Mouse (Mus musculus) layer of hippocampus, adult 2 months (tissue): ENCODE measurements around the gene Polr1a. TPM values are rescaled to one million over a fixed set of nuclear protein-coding genes. Genes with fewer than 3 reads are reported as not detected.

Experiments
- DNase-seq, 2 experiments: peaks; one replicate each; pipeline ENCODE4 v3.0.0; 2022; ENCODE audit warnings: low spot score in 2 of 2
- H3K27ac ChIP-seq: fragments of 200-600 bp; 2 replicates; pipeline ENCODE4 v1.8.1; 2022
- H3K4me3 ChIP-seq: fragments of 200-600 bp; 2 replicates; pipeline ENCODE4 v1.8.1; 2022; ENCODE audit warnings: mild to moderate bottlenecking
- CTCF ChIP-seq: fragments of 200-600 bp; conservative IDR thresholded peaks from 2 replicates; pipeline ENCODE4 v1.8.1; 2022; ENCODE audit warnings: antibody characterized with exemption, mild to moderate bottlenecking, moderate library complexity
- total RNA-seq, 2 experiments: library from RNA; stranded (reverse); gene quantifications; 2 replicates each; pipeline ENCODE4 v1.2.3; 2021

The Polr1a gene
- total RNA-seq, 2 experiments from 2014 or later: 33.7 to 35.4 TPM

DNA sequence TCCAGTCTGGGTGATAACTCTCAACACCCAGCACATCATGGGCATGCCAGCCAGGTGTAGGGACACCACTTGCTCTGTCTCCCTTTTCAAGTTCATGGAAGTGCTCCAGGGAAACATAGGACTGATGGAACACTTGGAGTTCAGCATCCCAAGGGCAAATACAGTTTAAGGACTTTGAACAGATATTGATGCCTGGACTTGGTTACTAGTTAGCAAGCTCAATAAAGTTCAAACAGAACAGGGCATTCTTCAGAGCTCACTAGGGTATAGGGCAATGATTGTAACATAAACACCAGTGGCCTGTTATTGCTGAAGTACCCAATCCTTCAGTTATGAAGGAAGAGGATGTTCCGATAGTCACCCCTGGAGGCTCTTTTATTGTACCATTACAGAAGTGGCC, 119.2 kb downstream of the Polr1a start:
- Histone ChIP-seq H3K27ac (no peak overlapping the region), H3K4me3 (no peak overlapping the region)
- DNase-seq: no peak
- no peak for TF ChIP-seq CTCF

DNA sequence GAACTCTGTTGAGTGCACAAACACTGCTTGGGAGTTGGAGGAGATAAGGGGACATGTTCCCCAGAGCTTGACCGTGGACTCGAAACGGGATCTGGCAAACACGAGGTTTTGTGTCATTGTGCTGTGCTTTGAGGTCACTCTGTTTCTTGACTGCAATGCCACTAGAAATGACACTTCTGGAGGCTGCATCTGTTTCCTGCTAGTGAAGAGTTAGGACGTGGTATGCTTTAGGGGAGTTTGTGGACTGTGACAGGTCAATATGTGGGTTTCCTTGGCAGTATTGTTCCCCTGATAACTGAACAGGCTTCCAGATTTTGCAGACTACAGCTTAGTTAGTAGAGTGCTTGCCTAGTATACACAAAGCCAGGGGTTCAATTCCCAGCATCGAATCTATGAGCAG, 120.8 kb downstream of the Polr1a start:
- Histone ChIP-seq H3K4me3 (no peak overlapping the region), H3K27ac (no peak overlapping the region)
- no peak for TF ChIP-seq CTCF
- DNase-seq: no peak

Other genes with a start within 250 kb of the Polr1a start
- 10 to 100 TPM; 69.1 to 71.2 TPM for gene Reep1, start 201.5 kb upstream of the Polr1a start, total RNA-seq
- gene Mrpl35, start 82.1 kb upstream of the Polr1a start, total RNA-seq: 10 to 100 TPM; 31.2 to 31.8 TPM
- 100 to 1,000 TPM; 131 to 137 TPM for gene Immt, start 77.7 kb upstream of the Polr1a start, total RNA-seq
- 10 to 100 TPM; 71.0 to 74.8 TPM for gene Ptcd3, start 303 bp upstream of the Polr1a start, total RNA-seq
- 10 to 100 TPM; 99.3 TPM for gene St3gal5, start 188.5 kb downstream of the Polr1a start, total RNA-seq